Mouse (Mus musculus) stomach, postnatal 0 days (tissue): Measurements from ENCODE around the gene Sept9. TPM values are rescaled to one million over a fixed set of nuclear protein-coding genes. Genes with fewer than 3 reads are reported as not detected.

ENCODE experiments used
- ATAC-seq: fragments of 200-750 bp; cut with Nextera tagmentation; 2 replicates; pipeline ENCODE4 v1.8.0; 2017; ENCODE audit not compliant: low FRiP score, low TSS enrichment
- DNase-seq: peaks from one replicate; pipeline ENCODE4 v3.0.0-alpha.2; 2016; ENCODE audit warnings: low spot score
- H3K27ac ChIP-seq: fragments of 300-500 bp; sonication (generic); replicated peaks from 2 replicates; pipeline ENCODE4 v1.5.1; 2014; ENCODE audit warnings: mild to moderate bottlenecking, control low read depth
- H3K27me3 ChIP-seq: fragments of 300-500 bp; sonication (generic); 2 replicates; pipeline ENCODE4 v1.6.1; 2014; ENCODE audit warnings: low read length; ENCODE audit not compliant: control insufficient read depth, insufficient read depth
- H3K36me3 ChIP-seq: fragments of 300-500 bp; sonication (generic); 2 replicates; pipeline ENCODE4 v1.6.1; 2014; ENCODE audit warnings: low read length, mixed read lengths; ENCODE audit not compliant: control insufficient read depth, insufficient read depth
- H3K4me1 ChIP-seq: fragments of 300-500 bp; sonication (generic); replicated peaks from 2 replicates; pipeline ENCODE4 v1.6.1; 2014; ENCODE audit warnings: antibody characterized with exemption; ENCODE audit not compliant: control insufficient read depth, insufficient read depth
- H3K4me2 ChIP-seq: fragments of 300-500 bp; sonication (generic); replicated peaks from 2 replicates; pipeline ENCODE4 v1.6.1; 2014; ENCODE audit warnings: low read depth, mild to moderate bottlenecking, control low read depth, moderate library complexity
- H3K4me3 ChIP-seq: fragments of 300-500 bp; sonication (generic); 2 replicates; pipeline ENCODE4 v1.5.1; 2014; ENCODE audit warnings: low read depth, low read length, control low read depth
- H3K9ac ChIP-seq: fragments of 300-500 bp; sonication (generic); 2 replicates; pipeline ENCODE4 v1.6.1; 2014; ENCODE audit warnings: mild to moderate bottlenecking, low read length, control low read depth, mixed read lengths
- H3K9me3 ChIP-seq: fragments of 300-500 bp; sonication (generic); 2 replicates; pipeline ENCODE4 v1.6.1; 2016; ENCODE audit warnings: low read length; ENCODE audit not compliant: control insufficient read depth
- CTCF ChIP-seq: IDR thresholded peaks from 2 replicates; pipeline ENCODE4 v1.5.1; 2016; ENCODE audit warnings: antibody characterized with exemption, low read depth, mild to moderate bottlenecking, moderate library complexity
- EP300 ChIP-seq: optimal IDR thresholded peaks from 2 replicates; pipeline ENCODE3; 2016; ENCODE audit warnings: antibody characterized with exemption
- WGBS: fragments of 180-500 bp; shearing (Covaris S2); extraction: QIAGEN DNeasy Blood & Tissue Kit; methylation state at CpG from one replicate; pipeline ENCODE4 v1.1.7; 2014; 5-methylcytosine and 5-hydroxymethylcytosine counted together
- polyA plus RNA-seq: library from polyadenylated mRNA; unstranded; fragments of >200 nt; fragmentation: Nextera tagmentation; extraction: Ambion mirVana; gene quantifications from 2 replicates; pipeline ENCODE4 v1.2.1, GENCODE M21; 2015

The Sept9 gene
- polyA plus RNA-seq, 1 experiment from 2014 or later = 42.9 TPM

DNA sequence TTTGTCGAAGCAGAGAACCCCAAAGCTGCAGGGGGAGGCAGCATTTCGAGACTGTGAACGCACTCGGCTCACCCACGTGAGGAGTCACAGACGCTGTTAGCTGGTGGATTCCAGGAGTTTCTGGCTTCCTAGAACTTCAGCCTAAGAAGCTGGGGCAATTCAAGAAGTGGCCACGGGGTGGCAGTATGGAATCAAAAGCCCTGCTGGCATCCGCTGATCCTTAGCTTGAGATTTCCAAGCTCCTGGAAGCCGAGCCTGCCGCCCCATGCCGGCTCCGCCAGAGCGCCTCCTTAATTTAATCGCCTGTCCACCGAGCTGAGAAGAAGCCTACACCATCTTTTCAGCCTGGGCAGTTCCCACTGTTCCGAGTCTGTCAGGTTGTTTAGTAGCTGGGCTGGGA, 185.4 kb downstream of the Sept9 start:
- no peak overlapping the region for H3K9ac ChIP-seq
- DNase-seq (peak; percentile 91), ATAC-seq (peak; percentile 38; the same call in 1 of the 2 replicates)
- H3K4me2 ChIP-seq = no peak overlapping the region; the same call in 1 of the 2 replicates
- no peak overlapping the region for H3K4me3 ChIP-seq
- TF ChIP-seq CTCF (peak; percentile 93), EP300 (no peak)
- no peaks in the 10 kb centered on the region for H3K27me3 ChIP-seq
- no peaks in the 10 kb centered on the region for H3K36me3 ChIP-seq
- 2% methylated on average over 16 of the region's 16 CpGs for WGBS
- H3K4me1 ChIP-seq = no peaks in the 10 kb centered on the region
- H3K9me3 ChIP-seq = no peaks in the 10 kb centered on the region
- H3K27ac ChIP-seq = no peak overlapping the region

DNA sequence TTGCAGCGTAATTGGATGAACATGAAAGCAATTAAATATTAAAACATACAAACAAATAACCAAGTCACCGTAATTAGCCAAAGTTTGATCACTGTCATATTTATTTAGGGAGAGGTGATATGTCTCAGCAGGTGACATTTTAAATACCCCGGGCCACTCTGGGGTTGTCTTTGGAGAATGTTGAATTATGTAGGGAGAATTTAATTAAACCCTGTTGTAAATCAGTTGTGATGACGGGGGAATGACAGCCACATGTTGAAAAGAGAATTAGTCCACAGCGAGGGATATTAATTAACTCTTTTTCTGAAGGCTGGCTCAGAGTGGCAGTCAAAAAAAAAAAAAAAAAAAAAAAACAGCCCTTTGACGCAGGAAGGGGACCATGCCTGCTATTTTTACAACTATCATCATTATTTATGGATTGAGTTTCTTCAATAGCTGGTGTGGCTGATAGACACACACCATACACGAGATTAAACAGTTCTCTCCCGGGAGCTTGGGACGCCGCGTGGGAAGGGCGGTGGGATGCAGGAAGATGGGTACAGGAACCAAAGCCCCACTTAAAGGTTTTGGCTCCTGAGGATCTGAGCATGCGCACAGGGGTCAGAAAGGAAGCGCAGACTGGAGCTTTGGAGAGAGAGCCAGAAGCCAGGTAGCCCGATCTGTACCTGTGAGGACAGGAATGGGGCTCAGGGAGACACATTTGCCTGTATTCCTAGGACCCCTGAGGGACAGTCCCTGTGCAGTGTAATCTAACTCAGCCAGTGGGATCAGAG, 186.1 kb downstream of the Sept9 start:
- WGBS = 54% methylated on average over 15 of the region's 15 CpGs
- no peak for DNase-seq
- H3K9me3 ChIP-seq = no peaks in the 10 kb centered on the region
- no peak overlapping the region for H3K27ac ChIP-seq
- H3K4me3 ChIP-seq = no peak overlapping the region
- no peak overlapping the region; the same call in 1 of the 2 replicates for H3K4me2 ChIP-seq
- TF ChIP-seq EP300 = no peak
- TF ChIP-seq CTCF = no peak
- H3K36me3 ChIP-seq = no peaks in the 10 kb centered on the region
- ATAC-seq = no peak
- no peak overlapping the region for H3K9ac ChIP-seq
- no peaks in the 10 kb centered on the region for H3K4me1 ChIP-seq
- H3K27me3 ChIP-seq = no peaks in the 10 kb centered on the region

DNA sequence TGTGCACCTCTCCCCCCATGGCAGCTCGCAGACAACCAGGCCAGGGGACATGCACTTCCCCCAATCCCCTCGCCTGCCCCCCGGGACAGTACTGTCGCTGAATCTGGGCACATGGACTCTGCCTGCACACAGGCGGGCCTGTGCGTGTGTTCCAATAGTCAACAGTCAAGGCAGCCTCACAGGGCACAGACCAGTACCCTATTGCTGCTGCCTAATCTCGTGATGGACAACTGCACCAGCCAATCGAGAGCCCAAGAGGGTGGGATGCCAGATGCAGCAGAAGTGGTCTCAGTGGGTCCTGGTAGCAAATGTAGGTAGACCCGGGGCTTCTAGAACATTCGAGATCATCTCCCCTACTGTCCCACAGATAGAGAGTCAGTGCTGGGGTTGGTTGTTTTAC, 187.8 kb downstream of the Sept9 start:
- Histone ChIP-seq H3K9ac (no peak overlapping the region), H3K4me1 (no peaks in the 10 kb centered on the region), H3K27ac (no peak overlapping the region), H3K36me3 (no peaks in the 10 kb centered on the region), H3K9me3 (no peaks in the 10 kb centered on the region), H3K27me3 (no peaks in the 10 kb centered on the region), H3K4me2 (no peak overlapping the region), H3K4me3 (no peak overlapping the region)
- DNase-seq (peak; percentile 62), ATAC-seq (0 out of 2 replicates have a peak, but pooled peaks have one; percentile 3)
- WGBS = 65% methylated on average over 10 of the region's 10 CpGs
- no peak for TF ChIP-seq EP300
- no peak for TF ChIP-seq CTCF

DNA sequence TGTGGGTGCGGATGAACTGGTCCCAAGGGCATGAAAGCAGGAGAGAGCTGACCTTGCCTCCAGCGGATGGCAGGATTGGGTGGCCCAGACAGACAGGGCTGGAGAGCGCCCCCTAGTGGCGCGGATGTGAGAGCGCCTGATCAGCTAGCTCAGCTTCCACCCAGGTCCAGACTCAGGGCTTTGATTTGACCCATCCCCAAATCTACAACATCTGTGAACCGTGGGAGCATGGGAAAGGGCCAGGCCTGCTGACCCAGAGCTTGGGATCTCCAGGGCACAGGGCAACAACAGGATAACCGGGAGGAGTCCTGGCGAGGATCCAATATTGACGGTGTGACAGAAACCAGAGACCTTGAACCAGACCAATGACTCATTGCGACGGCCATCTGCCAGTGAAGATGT, 190.5 kb downstream of the Sept9 start:
- Histone ChIP-seq H3K4me1 (no peaks in the 10 kb centered on the region; the same call in 1 of the 2 replicates), H3K36me3 (no peaks in the 10 kb centered on the region), H3K4me3 (no peak overlapping the region), H3K27ac (no peak overlapping the region), H3K4me2 (no peak overlapping the region), H3K27me3 (peaks cover 6% of the 10 kb centered on the region; the same call in 1 of the 2 replicates), H3K9me3 (no peaks in the 10 kb centered on the region), H3K9ac (no peak overlapping the region)
- DNase-seq (peak; percentile 57), ATAC-seq (peak; percentile 19)
- TF ChIP-seq EP300 (no peak), CTCF (peak; percentile 79)
- WGBS = 17% methylated on average over 12 of the region's 12 CpGs

DNA sequence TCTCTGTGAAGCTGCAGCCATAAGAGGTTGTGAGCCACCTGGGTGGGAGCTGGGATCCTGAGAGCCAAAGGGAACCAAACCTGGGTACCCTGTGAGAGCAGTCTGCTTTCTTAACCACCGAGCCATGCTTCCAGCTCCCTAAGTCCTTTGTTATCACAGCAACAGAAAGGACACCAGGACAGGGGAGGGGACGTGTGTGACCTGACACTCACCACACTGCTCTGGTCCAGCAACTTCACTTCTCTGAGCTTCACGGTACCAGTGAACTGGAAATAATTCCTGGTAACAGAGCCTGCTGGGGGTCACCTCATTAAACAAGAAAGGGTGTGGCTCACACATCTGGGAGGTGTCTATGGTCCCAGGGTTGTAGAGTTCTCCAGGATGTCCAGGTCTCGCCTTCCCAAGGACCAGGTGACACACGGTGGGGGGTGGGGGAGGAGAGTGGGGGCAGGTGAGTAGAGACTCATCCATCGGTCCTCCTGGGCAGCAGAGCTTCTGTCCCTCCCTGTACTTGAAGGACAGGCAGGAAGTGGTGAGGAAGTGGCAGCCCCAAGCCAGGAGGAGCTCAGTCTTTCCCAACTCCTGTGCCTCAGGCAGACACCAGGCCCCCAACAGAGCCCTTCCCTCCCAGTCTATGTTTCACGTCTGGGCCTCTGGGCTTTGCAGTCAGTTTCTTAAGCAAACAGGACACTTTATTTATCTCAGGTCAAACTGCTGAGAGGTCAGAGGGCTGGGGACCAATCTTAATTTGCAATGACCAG, 191.5 kb downstream of the Sept9 start:
- Histone ChIP-seq H3K4me2 (no peak overlapping the region), H3K27ac (no peak overlapping the region), H3K36me3 (no peaks in the 10 kb centered on the region), H3K9me3 (no peaks in the 10 kb centered on the region), H3K27me3 (peaks cover 6% of the 10 kb centered on the region; the same call in 1 of the 2 replicates), H3K4me3 (no peak overlapping the region), H3K4me1 (no peaks in the 10 kb centered on the region; the same call in 1 of the 2 replicates), H3K9ac (no peak overlapping the region)
- WGBS = 39% methylated on average over 7 of the region's 7 CpGs
- DNase-seq = no peak
- no peak for ATAC-seq
- TF ChIP-seq EP300 (no peak), CTCF (no peak)
